Mouse (Mus musculus) urinary bladder, postnatal 4 days (tissue): ENCODE measurements at regions not wholly inside any gene's neighbourhood (a gene's known extent, or its start where the extent isn't known, plus 50 kb on each side); places are given as distances from the start of the nearest gene placed in this dataset.

Experiments used
- DNase-seq, 2 experiments: peaks; one replicate each; pipeline ENCODE4 v3.0.0; 2021 to 2022; ENCODE audit warnings: low spot score in 2 of 2

- no peak for DNase-seq
Measured at GRCm38 (mm10) chr8:12066454-12066853, 212.2 kb upstream of the A230072I06Rik start.

GRCm38 (mm10) chr8:12073311-12073999, 205.2 kb upstream of the A230072I06Rik start:
- DNase-seq: no peak

- DNase-seq: no peak
Measured at GRCm38 (mm10) chr8:12075943-12076342, 202.7 kb upstream of the A230072I06Rik start.

- DNase-seq: no peak
Measured at GRCm38 (mm10) chr8:12076811-12077375, 201.7 kb upstream of the A230072I06Rik start.

GRCm38 (mm10) chr8:12077896-12078295, 200.7 kb upstream of the A230072I06Rik start:
- no peak for DNase-seq

- DNase-seq: no peak
Measured at GRCm38 (mm10) chr8:12078679-12079566, 199.7 kb upstream of the A230072I06Rik start.

- no peak for DNase-seq
Measured at GRCm38 (mm10) chr8:12081536-12081935, 197.1 kb upstream of the A230072I06Rik start.

- no peak for DNase-seq
Measured at GRCm38 (mm10) chr8:12087192-12087800, 191.3 kb upstream of the A230072I06Rik start.

GRCm38 (mm10) chr8:12100145-12100544, 178.5 kb upstream of the A230072I06Rik start:
- no peak for DNase-seq

- no peak for DNase-seq
Measured at GRCm38 (mm10) chr8:12103296-12103695, 175.3 kb upstream of the A230072I06Rik start.

GRCm38 (mm10) chr8:12105106-12105901, 173.3 kb upstream of the A230072I06Rik start:
- DNase-seq: no peak

- no peak for DNase-seq
Measured at GRCm38 (mm10) chr8:12108578-12108977, 170.0 kb upstream of the A230072I06Rik start.

GRCm38 (mm10) chr8:12111626-12112025, 167.0 kb upstream of the A230072I06Rik start:
- no peak for DNase-seq

GRCm38 (mm10) chr8:12113023-12113422, 165.6 kb upstream of the A230072I06Rik start:
- no peak for DNase-seq

- no peak for DNase-seq
Measured at GRCm38 (mm10) chr8:12126374-12127001, 152.1 kb upstream of the A230072I06Rik start.

GRCm38 (mm10) chr8:12127106-12127800, 151.4 kb upstream of the A230072I06Rik start:
- no peak for DNase-seq

GRCm38 (mm10) chr8:12127801-12128490, 150.7 kb upstream of the A230072I06Rik start:
- no peak for DNase-seq

- DNase-seq: no peak
Measured at GRCm38 (mm10) chr8:12130591-12130990, 148.0 kb upstream of the A230072I06Rik start.

GRCm38 (mm10) chr8:12134200-12134599, 144.4 kb upstream of the A230072I06Rik start:
- DNase-seq: no peak
